Mouse (Mus musculus) mouse embryonic stem cell (cell line): ENCODE measurements at regions not wholly inside any gene's neighbourhood (a gene's known extent, or its start where the extent isn't known, plus 50 kb on each side); places are given as distances from the start of the nearest gene placed in this dataset.

Experiments
- in situ Hi-C, 2 experiments: fragments of 300-500 bp; cut with MboI; formaldehyde crosslinking; loops; 1 replicate in 1 of 2; 3 replicates in 1 of 2; pipeline ENCODE4 v1.14.3; 2019 to 2020; ENCODE audit warnings: low sequenced_read_pairs in 2 of 2, low pct_unique_long_range_greater_than_20kb in 1 of 2, mixed read lengths in 1 of 2; ENCODE audit not compliant: unreplicated experiment in 1 of 2

GRCm38 (mm10) chr13:48164586-48164985, 96.4 kb upstream of the Id4 start:
- in situ Hi-C loops = no loop called here

- in situ Hi-C loops = no loop called here
Measured at GRCm38 (mm10) chr13:48165838-48166237, 95.2 kb upstream of the Id4 start.

GRCm38 (mm10) chr13:48167976-48168375, 93.1 kb upstream of the Id4 start:
- in situ Hi-C loops = no loop called here

GRCm38 (mm10) chr13:48171309-48171953, 89.6 kb upstream of the Id4 start:
- in situ Hi-C loops = no loop called here

GRCm38 (mm10) chr13:48171994-48172393, 89.0 kb upstream of the Id4 start:
- in situ Hi-C loops = no loop called here

GRCm38 (mm10) chr13:48192476-48192875, 68.6 kb upstream of the Id4 start:
- in situ Hi-C loops = no loop called here

- in situ Hi-C loops = no loop called here
Measured at GRCm38 (mm10) chr13:48193942-48194341, 67.1 kb upstream of the Id4 start.

- in situ Hi-C loops = no loop called here
Measured at GRCm38 (mm10) chr13:48207824-48208223, 53.2 kb upstream of the Id4 start.
